Mouse (Mus musculus) gonadal fat pad, adult 2 months (tissue): ENCODE results near the gene Mapre1. TPM values are rescaled to one million over a fixed set of nuclear protein-coding genes. Genes with fewer than 3 reads are reported as not detected.
"Not testable (repeated sequence)": the region's sequence is repeated elsewhere in the genome, so short reads cannot be mapped to it uniquely, and the experiment has no call there.

Experiments
- DNase-seq: peaks from one replicate; pipeline ENCODE4 v3.0.0-alpha.2; 2012; ENCODE audit warnings: low read depth
- polyA plus RNA-seq: library from polyadenylated mRNA; depleted of rRNA; stranded (reverse); fragments of >200 nt; gene quantifications from 2 replicates; pipeline ENCODE4 v1.2.3, GENCODE M21; 2012; rRNA removed

The Mapre1 gene
- polyA plus RNA-seq: 13.4 and 14.1 TPM in 2 replicates

GRCm38 (mm10) chr2:153740500-153741436 lies at the start of gene Mapre1:
Mapre1 (plus strand) TSS chr2:153741274.
- peak; percentile 76 for DNase-seq

- not testable (repeated sequence) for DNase-seq
Measured at GRCm38 (mm10) chr2:153693413-153693812, 47.7 kb upstream of the Mapre1 start.

GRCm38 (mm10) chr2:153694462-153695085 lies 46.5 kb upstream of the Mapre1 start:
- no peak for DNase-seq

- DNase-seq: no peak
Measured at GRCm38 (mm10) chr2:153696352-153696751, 44.7 kb upstream of the Mapre1 start, which contains the start of gene Dnmt3c. Dnmt3c (plus strand) TSS chr2:153696652.

GRCm38 (mm10) chr2:153703389-153703788 lies 37.7 kb upstream of the Mapre1 start:
- no peak for DNase-seq

- no peak for DNase-seq
Measured at GRCm38 (mm10) chr2:153710701-153711330, 30.3 kb upstream of the Mapre1 start.

GRCm38 (mm10) chr2:153712646-153713091 lies 28.4 kb upstream of the Mapre1 start:
- no peak for DNase-seq

GRCm38 (mm10) chr2:153713227-153713626 lies 27.8 kb upstream of the Mapre1 start:
- DNase-seq: no peak

- not testable (repeated sequence) for DNase-seq
Measured at GRCm38 (mm10) chr2:153717861-153718260, 23.2 kb upstream of the Mapre1 start.

GRCm38 (mm10) chr2:153723098-153723497 lies 18.0 kb upstream of the Mapre1 start:
- no peak for DNase-seq

GRCm38 (mm10) chr2:153724424-153724823 lies 16.6 kb upstream of the Mapre1 start:
- DNase-seq: no peak

GRCm38 (mm10) chr2:153724871-153725270 lies 16.2 kb upstream of the Mapre1 start:
- no peak for DNase-seq

- no peak for DNase-seq
Measured at GRCm38 (mm10) chr2:153725291-153725690, 15.8 kb upstream of the Mapre1 start.

- DNase-seq: no peak
Measured at GRCm38 (mm10) chr2:153734033-153734432, 7.0 kb upstream of the Mapre1 start.

GRCm38 (mm10) chr2:153741437-153742065 lies 477 bp downstream of the Mapre1 start:
- DNase-seq: no peak

GRCm38 (mm10) chr2:153747994-153748393 lies 6.9 kb downstream of the Mapre1 start:
- no peak for DNase-seq

GRCm38 (mm10) chr2:153750363-153750762 lies 9.3 kb downstream of the Mapre1 start:
- DNase-seq: no peak

- no peak for DNase-seq
Measured at GRCm38 (mm10) chr2:153762121-153762520, 21.0 kb downstream of the Mapre1 start.

GRCm38 (mm10) chr2:153767484-153767883 lies 26.4 kb downstream of the Mapre1 start:
- no peak for DNase-seq

- DNase-seq: no peak
Measured at GRCm38 (mm10) chr2:153768881-153769280, 27.8 kb downstream of the Mapre1 start.

GRCm38 (mm10) chr2:153772950-153773349 lies 31.9 kb downstream of the Mapre1 start:
- DNase-seq: no peak

- no peak for DNase-seq
Measured at GRCm38 (mm10) chr2:153775472-153775871, 34.4 kb downstream of the Mapre1 start.
